Mouse (Mus musculus) kidney, embryonic 16.5 days (tissue): ENCODE results near the gene Irf4. TPM values are rescaled to one million over a fixed set of nuclear protein-coding genes. Genes with fewer than 3 reads are reported as not detected.

Source experiments
- ATAC-seq: fragments of 200-750 bp; cut with Nextera tagmentation; 2 replicates; pipeline ENCODE4 v1.8.0; 2017; ENCODE audit warnings: moderate TSS enrichment; ENCODE audit not compliant: low FRiP score, low TSS enrichment
- H3K27ac ChIP-seq: fragments of 300-500 bp; sonication (generic); 2 replicates; pipeline ENCODE4 v1.5.1; 2014; ENCODE audit warnings: low read length
- H3K27me3 ChIP-seq: fragments of 300-500 bp; sonication (generic); 2 replicates; pipeline ENCODE4 v1.6.1; 2014; ENCODE audit warnings: low read length, control low read depth, mixed read lengths; ENCODE audit not compliant: insufficient read depth
- H3K36me3 ChIP-seq: fragments of 300-500 bp; sonication (generic); 2 replicates; pipeline ENCODE4 v1.6.1; 2014; ENCODE audit warnings: low read length, control low read depth, mixed read lengths; ENCODE audit not compliant: insufficient read depth
- H3K4me1 ChIP-seq: fragments of 300-500 bp; sonication (generic); 2 replicates; pipeline ENCODE4 v1.6.1; 2014; ENCODE audit warnings: low read length, control low read depth, mixed read lengths; ENCODE audit not compliant: insufficient read depth
- H3K4me2 ChIP-seq: fragments of 300-500 bp; sonication (generic); replicated peaks from 2 replicates; pipeline ENCODE4 v1.6.1; 2014; ENCODE audit warnings: low read depth, low read length
- H3K4me3 ChIP-seq: fragments of 300-500 bp; sonication (generic); 2 replicates; pipeline ENCODE4 v1.5.1; 2014; ENCODE audit warnings: mild to moderate bottlenecking, low read length
- H3K9ac ChIP-seq: fragments of 300-500 bp; sonication (generic); replicated peaks from 2 replicates; pipeline ENCODE4 v1.6.1; 2014; ENCODE audit warnings: low read length
- H3K9me3 ChIP-seq: fragments of 300-500 bp; sonication (generic); 2 replicates; pipeline ENCODE4 v1.6.1; 2016; ENCODE audit warnings: low read length, control low read depth
- WGBS: fragments of 180-500 bp; shearing (Covaris S2); extraction: QIAGEN DNeasy Blood & Tissue Kit; methylation state at CpG from one replicate; pipeline ENCODE4 v1.1.7; 2014; 5-methylcytosine and 5-hydroxymethylcytosine counted together
- polyA plus RNA-seq: library from polyadenylated mRNA; unstranded; fragments of >200 nt; fragmentation: Nextera tagmentation; extraction: Ambion mirVana; gene quantifications from 2 replicates; pipeline ENCODE4 v1.2.1, GENCODE M21; 2015

Irf4 gene
- 0.15 and 0.22 TPM in 2 replicates for polyA plus RNA-seq

- H3K27me3 ChIP-seq, result peaks cover 60% of the 10 kb centered on the region
- H3K4me2 ChIP-seq, result peak within 1 kb of the TSS; percentile 75
- H3K9ac ChIP-seq, result 0 out of 2 replicates have a peak within 1 kb of the TSS, but pooled peaks have one; percentile 12
- H3K4me3 ChIP-seq, result peak within 1 kb of the TSS; percentile 50
- under 1% methylated on average over 21 of the region's 21 CpGs for WGBS
- peak; percentile 92 for ATAC-seq
- peaks cover 18% of the 10 kb centered on the region for H3K4me1 ChIP-seq
- no peaks in the 10 kb centered on the region for H3K36me3 ChIP-seq
- H3K9me3 ChIP-seq, result no peaks in the 10 kb centered on the region
- H3K27ac ChIP-seq, result no peak within 1 kb of the TSS
Measured at GRCm38 (mm10) chr13:30749021-30749556, at the start of gene Irf4. Gene Irf4, plus strand, starts transcription at chr13:30749226.

- Histone ChIP-seq H3K27ac (no peak overlapping the region), H3K27me3 (no peaks in the 10 kb centered on the region), H3K4me2 (no peak overlapping the region), H3K36me3 (no peaks in the 10 kb centered on the region), H3K4me3 (no peak overlapping the region), H3K9me3 (no peaks in the 10 kb centered on the region), H3K4me1 (no peaks in the 10 kb centered on the region), H3K9ac (no peak overlapping the region)
- no peak for ATAC-seq
- WGBS, result 95% methylated on average over 5 of the region's 5 CpGs
Measured at GRCm38 (mm10) chr13:30702695-30703094, 46.3 kb upstream of the Irf4 start.

- Histone ChIP-seq H3K27ac (no peak overlapping the region), H3K27me3 (no peaks in the 10 kb centered on the region), H3K4me3 (no peak overlapping the region), H3K4me2 (no peak overlapping the region), H3K36me3 (peaks cover 6% of the 10 kb centered on the region; the same call in 1 of the 2 replicates), H3K4me1 (no peaks in the 10 kb centered on the region), H3K9ac (no peak overlapping the region), H3K9me3 (no peaks in the 10 kb centered on the region)
- no peak for ATAC-seq
- WGBS, result 88% methylated on average over 8 of the region's 8 CpGs
Measured at GRCm38 (mm10) chr13:30704246-30705095, 44.6 kb upstream of the Irf4 start.

GRCm38 (mm10) chr13:30711066-30711465 lies 38.0 kb upstream of the Irf4 start:
- WGBS, result 81% methylated on average over 2 of the region's 2 CpGs
- H3K4me1 ChIP-seq, result 0 out of 2 replicates have a peak, but pooled peaks cover 4% of the 10 kb centered on the region
- H3K4me2 ChIP-seq, result no peak overlapping the region
- H3K27ac ChIP-seq, result no peak overlapping the region
- H3K9ac ChIP-seq, result no peak overlapping the region
- no peaks in the 10 kb centered on the region for H3K9me3 ChIP-seq
- no peak overlapping the region for H3K4me3 ChIP-seq
- H3K36me3 ChIP-seq, result peaks cover 6% of the 10 kb centered on the region; the same call in 1 of the 2 replicates
- no peaks in the 10 kb centered on the region for H3K27me3 ChIP-seq
- ATAC-seq, result no peak

- Histone ChIP-seq H3K36me3 (peaks cover 6% of the 10 kb centered on the region; the same call in 1 of the 2 replicates), H3K4me2 (no peak overlapping the region), H3K4me3 (no peak overlapping the region), H3K9ac (no peak overlapping the region), H3K4me1 (0 out of 2 replicates have a peak, but pooled peaks cover 4% of the 10 kb centered on the region), H3K27me3 (no peaks in the 10 kb centered on the region), H3K9me3 (no peaks in the 10 kb centered on the region), H3K27ac (no peak overlapping the region)
- no peak for ATAC-seq
- WGBS, result 93% methylated on average over 3 of the region's 3 CpGs
Measured at GRCm38 (mm10) chr13:30711711-30712110, 37.3 kb upstream of the Irf4 start.

GRCm38 (mm10) chr13:30712280-30712679 lies 36.7 kb upstream of the Irf4 start:
- H3K27ac ChIP-seq, result no peak overlapping the region
- H3K4me1 ChIP-seq, result 0 out of 2 replicates have a peak, but pooled peaks cover 4% of the 10 kb centered on the region
- ATAC-seq, result peak; percentile 91
- peaks cover 6% of the 10 kb centered on the region; the same call in 1 of the 2 replicates for H3K36me3 ChIP-seq
- H3K9ac ChIP-seq, result no peak overlapping the region
- no peaks in the 10 kb centered on the region for H3K27me3 ChIP-seq
- H3K4me3 ChIP-seq, result no peak overlapping the region
- H3K9me3 ChIP-seq, result no peaks in the 10 kb centered on the region
- H3K4me2 ChIP-seq, result no peak overlapping the region
- WGBS, result 44% methylated on average over 6 of the region's 6 CpGs

GRCm38 (mm10) chr13:30713621-30714020 lies 35.4 kb upstream of the Irf4 start:
- 40% methylated on average over 3 of the region's 3 CpGs for WGBS
- 0 out of 2 replicates have a peak, but pooled peaks cover 4% of the 10 kb centered on the region for H3K4me1 ChIP-seq
- H3K4me2 ChIP-seq, result no peak overlapping the region
- H3K4me3 ChIP-seq, result no peak overlapping the region
- ATAC-seq, result no peak
- peaks cover 4% of the 10 kb centered on the region; the same call in 1 of the 2 replicates for H3K36me3 ChIP-seq
- no peaks in the 10 kb centered on the region for H3K9me3 ChIP-seq
- no peaks in the 10 kb centered on the region for H3K27me3 ChIP-seq
- H3K9ac ChIP-seq, result no peak overlapping the region
- no peak overlapping the region for H3K27ac ChIP-seq

GRCm38 (mm10) chr13:30714552-30714951 lies 34.5 kb upstream of the Irf4 start:
- 87% methylated on average over 6 of the region's 6 CpGs for WGBS
- H3K9ac ChIP-seq, result no peak overlapping the region

GRCm38 (mm10) chr13:30715060-30715459 lies 34.0 kb upstream of the Irf4 start:
- WGBS, result 82% methylated on average over 7 of the region's 7 CpGs
- Histone ChIP-seq H3K9ac (no peak overlapping the region), H3K4me1 (peaks cover 7% of the 10 kb centered on the region; the same call in 1 of the 2 replicates), H3K36me3 (no peaks in the 10 kb centered on the region), H3K9me3 (no peaks in the 10 kb centered on the region), H3K4me3 (no peak overlapping the region), H3K27ac (no peak overlapping the region), H3K4me2 (no peak overlapping the region), H3K27me3 (no peaks in the 10 kb centered on the region)
- no peak for ATAC-seq

More at GRCm38 (mm10) chr13:30714552-30714951, 34.5 kb upstream of the Irf4 start:
- ATAC-seq, result no peak
- Histone ChIP-seq H3K4me1 (peaks cover 7% of the 10 kb centered on the region; the same call in 1 of the 2 replicates), H3K27me3 (no peaks in the 10 kb centered on the region), H3K27ac (no peak overlapping the region), H3K9me3 (no peaks in the 10 kb centered on the region), H3K36me3 (no peaks in the 10 kb centered on the region), H3K4me3 (no peak overlapping the region), H3K4me2 (no peak overlapping the region)
